Mouse (Mus musculus) kidney, embryonic 14.5 days (tissue): ENCODE data around the gene Rab40c. TPM values are rescaled to one million over a fixed set of nuclear protein-coding genes. Genes with fewer than 3 reads are reported as not detected.

Source experiments
- ATAC-seq: fragments of 200-750 bp; cut with Nextera tagmentation; 2 replicates; pipeline ENCODE4 v1.8.0; 2017; ENCODE audit warnings: moderate number of reproducible peaks, mild to moderate bottlenecking, moderate TSS enrichment, moderate library complexity; ENCODE audit not compliant: low FRiP score, low TSS enrichment
- H3K27ac ChIP-seq: fragments of 300-500 bp; sonication (generic); 2 replicates; pipeline ENCODE4 v1.5.1; 2014; ENCODE audit warnings: low read depth, mild to moderate bottlenecking, low read length, moderate library complexity, mixed read lengths
- H3K27me3 ChIP-seq: fragments of 300-500 bp; sonication (generic); 2 replicates; pipeline ENCODE4 v1.6.1; 2014; ENCODE audit warnings: mild to moderate bottlenecking, low read length; ENCODE audit not compliant: control insufficient read depth, insufficient read depth
- H3K36me3 ChIP-seq: fragments of 300-500 bp; sonication (generic); 2 replicates; pipeline ENCODE4 v1.6.1; 2014; ENCODE audit warnings: low read length, mixed read lengths; ENCODE audit not compliant: control insufficient read depth, insufficient read depth
- H3K4me1 ChIP-seq: fragments of 300-500 bp; sonication (generic); 2 replicates; pipeline ENCODE4 v1.6.1; 2014; ENCODE audit warnings: low read length, mixed read lengths; ENCODE audit not compliant: control insufficient read depth, insufficient read depth
- H3K4me2 ChIP-seq: fragments of 300-500 bp; sonication (generic); replicated peaks from 2 replicates; pipeline ENCODE4 v1.6.1; 2014; ENCODE audit warnings: low read depth, mild to moderate bottlenecking, low read length
- H3K4me3 ChIP-seq: fragments of 300-500 bp; sonication (generic); 2 replicates; pipeline ENCODE4 v1.5.1; 2014; ENCODE audit warnings: mild to moderate bottlenecking, low read length
- H3K9ac ChIP-seq: fragments of 300-500 bp; sonication (generic); 2 replicates; pipeline ENCODE4 v1.6.1; 2014; ENCODE audit warnings: low read depth, mild to moderate bottlenecking, low read length, moderate library complexity
- H3K9me3 ChIP-seq: fragments of 300-500 bp; sonication (generic); 2 replicates; pipeline ENCODE4 v1.6.1; 2016; ENCODE audit warnings: low read length; ENCODE audit not compliant: control insufficient read depth
- WGBS: fragments of 180-500 bp; shearing (Covaris S2); extraction: QIAGEN DNeasy Blood & Tissue Kit; methylation state at CpG from one replicate; pipeline ENCODE4 v1.1.7; 2014; 5-methylcytosine and 5-hydroxymethylcytosine counted together
- polyA plus RNA-seq: library from polyadenylated mRNA; unstranded; fragments of >200 nt; fragmentation: Nextera tagmentation; extraction: Ambion mirVana; gene quantifications from 2 replicates; pipeline ENCODE4 v1.2.1, GENCODE M21; 2014

Gene Rab40c
- polyA plus RNA-seq, 1 experiment from 2014 or later, result 17.2 TPM

- peaks cover 33% of the 10 kb centered on the region for H3K36me3 ChIP-seq
- 80% methylated on average over 14 of the region's 14 CpGs for WGBS
- no peak for ATAC-seq
- H3K4me3 ChIP-seq, result no peak overlapping the region
- no peak overlapping the region for H3K4me2 ChIP-seq
- 0 out of 2 replicates have a peak, but pooled peaks cover under 1% of the 10 kb centered on the region for H3K4me1 ChIP-seq
- H3K9me3 ChIP-seq, result no peaks in the 10 kb centered on the region
- H3K9ac ChIP-seq, result no peak overlapping the region
- H3K27me3 ChIP-seq, result peaks cover 10% of the 10 kb centered on the region
- no peak overlapping the region for H3K27ac ChIP-seq
Measured at GRCm38 (mm10) chr17:25957586-25958051, 38.1 kb upstream of the Rab40c start.

DNA sequence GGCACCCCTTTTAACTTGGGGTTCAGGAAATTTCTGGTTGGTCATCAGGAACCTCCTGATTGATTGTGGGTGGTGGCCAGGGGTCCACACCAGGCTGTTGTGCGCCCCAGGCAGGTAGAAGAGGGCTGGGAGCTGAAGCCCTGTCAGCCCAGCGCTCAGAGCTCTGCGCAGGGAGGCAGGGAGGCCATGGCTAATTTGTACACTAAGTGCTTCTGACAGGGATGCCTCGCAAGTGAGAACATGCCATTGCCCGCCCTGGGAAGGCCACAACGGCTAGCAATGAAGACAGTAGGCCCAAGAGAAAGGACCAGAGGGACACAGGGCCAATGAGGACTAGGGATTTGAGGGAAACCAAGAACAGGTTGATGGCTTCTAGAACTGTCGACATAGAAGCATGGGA is 37.1 kb upstream of the Rab40c start:
- 83% methylated on average over 7 of the region's 7 CpGs for WGBS

DNA sequence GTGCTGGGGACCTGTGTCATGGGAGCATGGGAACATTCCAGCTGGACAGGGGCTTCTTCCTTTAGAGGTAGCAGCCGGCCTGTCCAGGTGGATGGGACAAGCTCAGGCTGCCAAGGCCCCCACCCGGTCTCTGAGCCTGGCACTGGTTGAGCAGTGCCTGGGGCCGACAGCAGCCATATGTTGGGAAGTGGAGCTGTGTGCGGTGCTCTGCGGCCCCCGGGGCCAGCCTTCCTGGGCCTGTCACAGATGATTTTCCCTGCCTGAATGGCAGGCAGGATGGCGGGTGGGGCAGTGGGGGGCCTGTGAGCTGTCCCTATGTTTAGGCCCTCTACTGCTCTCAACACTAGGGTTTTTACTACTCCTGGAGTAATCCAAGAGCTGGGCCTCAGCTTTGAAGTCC is 36.7 kb upstream of the Rab40c start:
- Histone ChIP-seq H3K4me3 (no peak overlapping the region), H3K9ac (no peak overlapping the region), H3K27ac (no peak overlapping the region), H3K9me3 (no peaks in the 10 kb centered on the region), H3K4me1 (peaks cover 8% of the 10 kb centered on the region; the same call in 1 of the 2 replicates), H3K4me2 (no peak overlapping the region), H3K27me3 (peaks cover 24% of the 10 kb centered on the region), H3K36me3 (peaks cover 28% of the 10 kb centered on the region)
- 78% methylated on average over 7 of the region's 7 CpGs for whole genome bisulfite sequencing
- ATAC-seq, result no peak

More for the DNA sequence above, 37.1 kb upstream of the Rab40c start:
- Histone ChIP-seq H3K4me3 (no peak overlapping the region), H3K27ac (no peak overlapping the region), H3K4me2 (no peak overlapping the region), H3K9ac (no peak overlapping the region), H3K9me3 (no peaks in the 10 kb centered on the region), H3K27me3 (peaks cover 20% of the 10 kb centered on the region), H3K4me1 (peaks cover 8% of the 10 kb centered on the region; the same call in 1 of the 2 replicates), H3K36me3 (peaks cover 31% of the 10 kb centered on the region)
- no peak for ATAC-seq

GRCm38 (mm10) chr17:25955736-25956135 is 36.2 kb upstream of the Rab40c start:
- H3K36me3 ChIP-seq, result peaks cover 28% of the 10 kb centered on the region
- 37% methylated on average over 3 of the region's 3 CpGs for WGBS
- H3K9me3 ChIP-seq, result no peaks in the 10 kb centered on the region
- H3K27ac ChIP-seq, result no peak overlapping the region
- no peak overlapping the region for H3K9ac ChIP-seq
- no peak overlapping the region for H3K4me3 ChIP-seq
- peaks cover 27% of the 10 kb centered on the region for H3K27me3 ChIP-seq
- peaks cover 8% of the 10 kb centered on the region; the same call in 1 of the 2 replicates for H3K4me1 ChIP-seq
- H3K4me2 ChIP-seq, result no peak overlapping the region
- ATAC-seq, result no peak

DNA sequence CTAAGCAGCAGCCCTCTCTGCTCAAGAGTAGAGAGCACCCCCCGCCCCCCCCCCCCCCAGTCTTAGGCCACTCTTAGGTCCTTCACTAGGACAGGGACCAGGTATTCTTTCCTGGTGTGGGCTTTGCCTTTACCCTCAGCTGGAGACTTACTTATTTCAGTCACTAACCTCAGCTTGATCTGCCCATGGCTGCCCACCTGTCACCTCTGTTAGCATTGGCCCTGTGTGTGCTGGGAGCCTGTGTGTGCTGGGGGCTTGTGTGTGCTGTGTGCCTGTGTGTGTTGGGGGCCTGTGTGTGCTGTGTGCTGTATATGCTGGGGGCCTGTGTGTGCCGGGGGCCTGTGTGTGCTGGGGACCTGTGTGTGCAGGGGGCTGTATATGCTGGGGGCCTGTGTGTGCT is 35.1 kb upstream of the Rab40c start:
- H3K4me2 ChIP-seq, result no peak overlapping the region
- H3K4me3 ChIP-seq, result no peak overlapping the region
- no peak overlapping the region for H3K27ac ChIP-seq
- peaks cover 20% of the 10 kb centered on the region for H3K36me3 ChIP-seq
- no peak for ATAC-seq
- no peak overlapping the region for H3K9ac ChIP-seq
- peaks cover 37% of the 10 kb centered on the region for H3K27me3 ChIP-seq
- 83% methylated on average over 2 of the region's 2 CpGs for WGBS
- peaks cover 8% of the 10 kb centered on the region; the same call in 1 of the 2 replicates for H3K4me1 ChIP-seq
- no peaks in the 10 kb centered on the region for H3K9me3 ChIP-seq

GRCm38 (mm10) chr17:25953161-25953560 is 33.6 kb upstream of the Rab40c start:
- Histone ChIP-seq H3K27me3 (peaks cover 37% of the 10 kb centered on the region), H3K36me3 (peaks cover 6% of the 10 kb centered on the region; the same call in 1 of the 2 replicates), H3K4me1 (peaks cover 8% of the 10 kb centered on the region; the same call in 1 of the 2 replicates), H3K4me2 (no peak overlapping the region), H3K9me3 (no peaks in the 10 kb centered on the region), H3K27ac (no peak overlapping the region), H3K4me3 (no peak overlapping the region), H3K9ac (no peak overlapping the region)
- WGBS, result 81% methylated on average over 5 of the region's 5 CpGs
- ATAC-seq, result no peak

DNA sequence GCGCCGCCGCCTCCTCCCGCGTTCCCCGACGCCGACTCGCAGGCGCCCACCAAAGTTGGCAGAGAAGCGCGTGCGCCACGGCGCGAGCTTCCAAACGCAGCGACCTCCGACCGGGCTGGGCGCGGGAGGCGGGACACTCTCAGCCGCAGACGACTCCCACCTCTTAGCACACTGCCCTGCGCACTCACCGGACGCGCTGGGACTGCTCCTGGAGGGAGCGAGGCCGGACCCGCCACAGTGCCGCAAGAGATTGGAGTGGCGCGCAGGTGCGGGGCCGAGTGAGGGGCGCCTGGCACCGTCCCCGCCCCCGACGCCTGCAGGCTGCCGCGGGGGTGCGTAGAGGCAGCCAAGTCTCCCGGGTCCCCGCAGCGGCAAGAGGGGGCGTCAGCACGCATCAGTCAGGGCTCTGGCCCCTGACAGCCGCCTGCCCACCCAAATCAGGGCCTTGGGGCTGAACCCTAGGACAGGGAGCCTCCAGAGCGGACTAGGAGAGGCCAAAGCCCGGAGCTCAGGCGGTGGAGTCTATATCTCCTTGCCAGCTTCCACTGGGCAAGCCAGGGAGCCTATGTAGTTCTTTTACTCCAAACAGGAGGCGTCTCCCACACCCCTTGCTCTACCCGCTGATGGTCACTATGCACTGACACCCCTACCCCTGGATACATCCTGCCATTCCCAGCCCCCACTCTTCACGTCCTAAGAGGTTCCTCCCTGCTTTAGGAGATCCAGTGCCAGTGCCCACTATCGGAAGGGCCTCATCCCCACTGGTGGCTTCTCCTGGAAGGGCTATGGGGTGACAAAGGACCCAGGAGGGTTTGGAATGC is 32.5 kb upstream of the Rab40c start, which contains the start of gene A930017K11Rik:
A930017K11Rik (minus strand) TSS at position 763 of the 821 bp plus-strand sequence.
- H3K27me3 ChIP-seq, result peaks cover 37% of the 10 kb centered on the region
- H3K4me1 ChIP-seq, result peaks cover 8% of the 10 kb centered on the region; the same call in 1 of the 2 replicates
- H3K27ac ChIP-seq, result no peak within 1 kb of the TSS
- no peaks in the 10 kb centered on the region for H3K9me3 ChIP-seq
- no peaks in the 10 kb centered on the region for H3K36me3 ChIP-seq
- ATAC-seq, result peak; percentile 58; the same call in 1 of the 2 replicates
- H3K4me3 ChIP-seq, result peak within 1 kb of the TSS; percentile 44
- H3K4me2 ChIP-seq, result peak within 1 kb of the TSS; percentile 80
- peak within 1 kb of the TSS; percentile 34; the same call in 1 of the 2 replicates for H3K9ac ChIP-seq
- under 1% methylated on average over 45 of the region's 58 CpGs for WGBS

- WGBS, result under 1% methylated on average over 33 of the region's 33 CpGs
- no peak overlapping the region for H3K27ac ChIP-seq
Measured at GRCm38 (mm10) chr17:25951225-25951802, 31.8 kb upstream of the Rab40c start.

More at GRCm38 (mm10) chr17:25951225-25951802, 31.8 kb upstream of the Rab40c start:
- H3K4me3 ChIP-seq, result peak overlapping the region; percentile 44
- H3K4me2 ChIP-seq, result peak overlapping the region; percentile 80
- H3K9ac ChIP-seq, result peak overlapping the region; percentile 34; the same call in 1 of the 2 replicates
- H3K36me3 ChIP-seq, result no peaks in the 10 kb centered on the region
- no peaks in the 10 kb centered on the region for H3K9me3 ChIP-seq
- peaks cover 37% of the 10 kb centered on the region for H3K27me3 ChIP-seq
- ATAC-seq, result 0 out of 2 replicates have a peak, but pooled peaks have one; percentile 8
- peaks cover 8% of the 10 kb centered on the region; the same call in 1 of the 2 replicates for H3K4me1 ChIP-seq
